Mouse (Mus musculus): ENCODE results near the gene Chchd3. TPM values are rescaled to one million over a fixed set of nuclear protein-coding genes. Genes with fewer than 3 reads are reported as not detected.

Chchd3 gene
- polyA plus RNA-seq, 1 experiment from 2014 or later = 150 TPM

GRCm38 (mm10) chr6:32988561-32988960, 71.5 kb downstream of the Chchd3 start:
- ATAC-seq (no peak), DNase-seq (ENCODE audit: low spot score) (no peak)
- no peaks in the 10 kb centered on the region for H3K9me3 ChIP-seq (replicated peaks; ENCODE audit: control insufficient read depth, low read length)
- no peak overlapping the region for H3K27ac ChIP-seq (ENCODE audit: low read depth, low read length)
- no peaks in the 10 kb centered on the region for H3K4me1 ChIP-seq (ENCODE audit: control insufficient read depth, insufficient read depth, low read length)
- H3K36me3 ChIP-seq (ENCODE audit: control insufficient read depth, insufficient read depth, low read length) = no peaks in the 10 kb centered on the region
- no peak overlapping the region for H3K4me2 ChIP-seq (ENCODE audit: low read length)
- H3K4me3 ChIP-seq (ENCODE audit: low read depth, low read length) = no peak overlapping the region
- H3K27me3 ChIP-seq (replicated peaks; ENCODE audit: control insufficient read depth, insufficient read depth, low read length) = no peaks in the 10 kb centered on the region
- H3K9ac ChIP-seq (ENCODE audit: low read length) = no peak overlapping the region
- 96% methylated on average over 8 of the region's 8 CpGs for WGBS

GRCm38 (mm10) chr6:32983876-32984275, 76.2 kb downstream of the Chchd3 start:
- no peak overlapping the region for H3K27ac ChIP-seq (ENCODE audit: low read depth, low read length)
- WGBS = 71% methylated on average over 5 of the region's 5 CpGs
- ATAC-seq = no peak

GRCm38 (mm10) chr6:32981253-32981652, 78.8 kb downstream of the Chchd3 start:
- H3K4me2 ChIP-seq (ENCODE audit: low read length) = no peak overlapping the region
- H3K36me3 ChIP-seq (ENCODE audit: control insufficient read depth, insufficient read depth, low read length) = no peaks in the 10 kb centered on the region
- no peaks in the 10 kb centered on the region for H3K4me1 ChIP-seq (ENCODE audit: control insufficient read depth, insufficient read depth, low read length)
- H3K4me3 ChIP-seq (ENCODE audit: low read depth, low read length) = no peak overlapping the region
- no peaks in the 10 kb centered on the region for H3K9me3 ChIP-seq (replicated peaks; ENCODE audit: control insufficient read depth, low read length)
- H3K27ac ChIP-seq (ENCODE audit: low read depth, low read length) = no peak overlapping the region
- ATAC-seq (no peak), DNase-seq (ENCODE audit: low spot score) (no peak)
- no peaks in the 10 kb centered on the region for H3K27me3 ChIP-seq (replicated peaks; ENCODE audit: control insufficient read depth, insufficient read depth, low read length)
- no peak overlapping the region for H3K9ac ChIP-seq (ENCODE audit: low read length)
- 84% methylated on average over 11 of the region's 11 CpGs for WGBS

More at GRCm38 (mm10) chr6:32983876-32984275, 76.2 kb downstream of the Chchd3 start:
- DNase-seq (ENCODE audit: low spot score) = no peak
- no peak overlapping the region for H3K4me2 ChIP-seq (ENCODE audit: low read length)
- no peak overlapping the region for H3K9ac ChIP-seq (ENCODE audit: low read length)
- no peaks in the 10 kb centered on the region for H3K4me1 ChIP-seq (ENCODE audit: control insufficient read depth, insufficient read depth, low read length)
- no peak overlapping the region for H3K4me3 ChIP-seq (ENCODE audit: low read depth, low read length)
- no peaks in the 10 kb centered on the region for H3K9me3 ChIP-seq (replicated peaks; ENCODE audit: control insufficient read depth, low read length)
- no peaks in the 10 kb centered on the region for H3K27me3 ChIP-seq (replicated peaks; ENCODE audit: control insufficient read depth, insufficient read depth, low read length)
- H3K36me3 ChIP-seq (ENCODE audit: control insufficient read depth, insufficient read depth, low read length) = no peaks in the 10 kb centered on the region

- Histone ChIP-seq H3K27me3 (replicated peaks; ENCODE audit: control insufficient read depth, insufficient read depth, low read length) (no peaks in the 10 kb centered on the region), H3K27ac (ENCODE audit: low read depth, low read length) (no peak overlapping the region), H3K36me3 (ENCODE audit: control insufficient read depth, insufficient read depth, low read length) (no peaks in the 10 kb centered on the region), H3K9me3 (replicated peaks; ENCODE audit: control insufficient read depth, low read length) (no peaks in the 10 kb centered on the region), H3K4me1 (ENCODE audit: control insufficient read depth, insufficient read depth, low read length) (no peaks in the 10 kb centered on the region), H3K9ac (ENCODE audit: low read length) (no peak overlapping the region), H3K4me2 (ENCODE audit: low read length) (no peak overlapping the region), H3K4me3 (ENCODE audit: low read depth, low read length) (no peak overlapping the region)
- 96% methylated on average over 3 of the region's 3 CpGs for WGBS
- no peak for ATAC-seq
- DNase-seq (ENCODE audit: low spot score) = no peak
Observed at GRCm38 (mm10) chr6:32978811-32979210, 81.2 kb downstream of the Chchd3 start.

GRCm38 (mm10) chr6:32971926-32972325, 88.1 kb downstream of the Chchd3 start:
- no peak for DNase-seq (ENCODE audit: low spot score)
- peaks cover 3% of the 10 kb centered on the region; the same call in 1 of the 2 replicates for H3K36me3 ChIP-seq (ENCODE audit: control insufficient read depth, insufficient read depth, low read length)
- no peak overlapping the region for H3K4me2 ChIP-seq (ENCODE audit: low read length)
- H3K27ac ChIP-seq (ENCODE audit: low read depth, low read length) = no peak overlapping the region
- no peaks in the 10 kb centered on the region for H3K4me1 ChIP-seq (ENCODE audit: control insufficient read depth, insufficient read depth, low read length)
- no peaks in the 10 kb centered on the region for H3K27me3 ChIP-seq (replicated peaks; ENCODE audit: control insufficient read depth, insufficient read depth, low read length)
- ATAC-seq = no peak
- H3K4me3 ChIP-seq (ENCODE audit: low read depth, low read length) = no peak overlapping the region
- H3K9me3 ChIP-seq (replicated peaks; ENCODE audit: control insufficient read depth, low read length) = no peaks in the 10 kb centered on the region
- H3K9ac ChIP-seq (ENCODE audit: low read length) = no peak overlapping the region

- Histone ChIP-seq H3K9ac (ENCODE audit: low read length) (no peak overlapping the region), H3K4me1 (ENCODE audit: control insufficient read depth, insufficient read depth, low read length) (no peaks in the 10 kb centered on the region), H3K36me3 (ENCODE audit: control insufficient read depth, insufficient read depth, low read length) (peaks cover 3% of the 10 kb centered on the region; the same call in 1 of the 2 replicates), H3K4me2 (ENCODE audit: low read length) (no peak overlapping the region), H3K4me3 (ENCODE audit: low read depth, low read length) (no peak overlapping the region), H3K9me3 (replicated peaks; ENCODE audit: control insufficient read depth, low read length) (no peaks in the 10 kb centered on the region), H3K27me3 (replicated peaks; ENCODE audit: control insufficient read depth, insufficient read depth, low read length) (no peaks in the 10 kb centered on the region), H3K27ac (ENCODE audit: low read depth, low read length) (no peak overlapping the region)
- DNase-seq (ENCODE audit: low spot score) (no peak), ATAC-seq (no peak)
- 29% methylated on average over 2 of the region's 2 CpGs for WGBS
Observed at GRCm38 (mm10) chr6:32968971-32969370, 91.1 kb downstream of the Chchd3 start.

GRCm38 (mm10) chr6:32962048-32962447, 98.0 kb downstream of the Chchd3 start:
- ATAC-seq = no peak
- no peak overlapping the region for H3K4me2 ChIP-seq (ENCODE audit: low read length)
- no peak overlapping the region for H3K27ac ChIP-seq (ENCODE audit: low read depth, low read length)
- 82% methylated on average over 3 of the region's 3 CpGs for WGBS
- no peak for DNase-seq (ENCODE audit: low spot score)
- no peaks in the 10 kb centered on the region for H3K27me3 ChIP-seq (replicated peaks; ENCODE audit: control insufficient read depth, insufficient read depth, low read length)
- H3K4me3 ChIP-seq (ENCODE audit: low read depth, low read length) = no peak overlapping the region
- no peaks in the 10 kb centered on the region for H3K9me3 ChIP-seq (replicated peaks; ENCODE audit: control insufficient read depth, low read length)
- no peak overlapping the region for H3K9ac ChIP-seq (ENCODE audit: low read length)
- H3K4me1 ChIP-seq (ENCODE audit: control insufficient read depth, insufficient read depth, low read length) = no peaks in the 10 kb centered on the region
- H3K36me3 ChIP-seq (ENCODE audit: control insufficient read depth, insufficient read depth, low read length) = no peaks in the 10 kb centered on the region

- no peak for ATAC-seq
- H3K36me3 ChIP-seq (ENCODE audit: control insufficient read depth, insufficient read depth, low read length) = no peaks in the 10 kb centered on the region
- no peak overlapping the region for H3K4me2 ChIP-seq (ENCODE audit: low read length)
- H3K27me3 ChIP-seq (replicated peaks; ENCODE audit: control insufficient read depth, insufficient read depth, low read length) = no peaks in the 10 kb centered on the region
- no peak overlapping the region for H3K4me3 ChIP-seq (ENCODE audit: low read depth, low read length)
- 64% methylated on average over 3 of the region's 3 CpGs for WGBS
- H3K27ac ChIP-seq (ENCODE audit: low read depth, low read length) = no peak overlapping the region
- no peak overlapping the region for H3K9ac ChIP-seq (ENCODE audit: low read length)
- H3K9me3 ChIP-seq (replicated peaks; ENCODE audit: control insufficient read depth, low read length) = no peaks in the 10 kb centered on the region
- H3K4me1 ChIP-seq (ENCODE audit: control insufficient read depth, insufficient read depth, low read length) = no peaks in the 10 kb centered on the region
- DNase-seq (ENCODE audit: low spot score) = no peak
Observed at GRCm38 (mm10) chr6:32961477-32961876, 98.6 kb downstream of the Chchd3 start.

GRCm38 (mm10) chr6:32959816-32960550, 100.1 kb downstream of the Chchd3 start:
- 56% methylated on average over 5 of the region's 5 CpGs for WGBS
- Histone ChIP-seq H3K4me2 (ENCODE audit: low read length) (no peak overlapping the region), H3K4me3 (ENCODE audit: low read depth, low read length) (no peak overlapping the region), H3K36me3 (ENCODE audit: control insufficient read depth, insufficient read depth, low read length) (no peaks in the 10 kb centered on the region), H3K27ac (ENCODE audit: low read depth, low read length) (no peak overlapping the region), H3K27me3 (replicated peaks; ENCODE audit: control insufficient read depth, insufficient read depth, low read length) (no peaks in the 10 kb centered on the region), H3K9me3 (replicated peaks; ENCODE audit: control insufficient read depth, low read length) (no peaks in the 10 kb centered on the region), H3K9ac (ENCODE audit: low read length) (no peak overlapping the region), H3K4me1 (ENCODE audit: control insufficient read depth, insufficient read depth, low read length) (no peaks in the 10 kb centered on the region; the same call in 1 of the 2 replicates)
- ATAC-seq (no peak), DNase-seq (ENCODE audit: low spot score) (no peak)
